Mouse (Mus musculus): ENCODE results near the gene Idh1. TPM values are rescaled to one million over a fixed set of nuclear protein-coding genes. Genes with fewer than 3 reads are reported as not detected.

The Idh1 gene
- polyA plus RNA-seq, 1 experiment from 2014 or later = 295 TPM

DNA sequence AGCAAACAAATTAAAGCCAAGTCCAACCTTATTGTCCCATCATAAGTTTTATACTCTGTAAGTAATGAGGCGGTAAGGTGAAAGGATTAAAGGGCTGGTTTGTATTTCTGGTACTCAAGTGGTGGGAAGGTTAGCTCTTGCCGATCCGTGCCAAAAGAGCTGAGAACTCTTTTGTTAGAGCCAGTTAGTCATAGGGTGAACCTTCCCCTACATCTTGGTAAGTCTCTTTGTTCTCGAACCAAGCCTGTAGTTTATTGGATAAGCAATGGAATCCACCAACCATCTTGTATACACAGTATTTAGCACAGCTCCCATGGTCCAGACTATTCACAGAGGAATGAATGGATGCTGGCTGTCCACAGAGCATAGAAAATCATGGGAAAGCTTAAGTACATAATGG is 14.7 kb downstream of the Idh1 start:
- H3K27ac ChIP-seq (replicated peaks) = no peak overlapping the region
- peaks cover 83% of the 10 kb centered on the region for H3K36me3 ChIP-seq
- H3K4me1 ChIP-seq = peaks cover 17% of the 10 kb centered on the region
- H3K27me3 ChIP-seq (ENCODE audit: low read depth, poor library complexity, severe bottlenecking) = no peaks in the 10 kb centered on the region
- 77% methylated on average over 4 of the region's 4 CpGs for WGBS
- no peak for DNase-seq (ENCODE audit: low spot score)
- no peak overlapping the region for H3K4me3 ChIP-seq
- no peaks in the 10 kb centered on the region for H3K9me3 ChIP-seq (replicated peaks)

GRCm38 (mm10) chr1:65169947-65170346 is 16.4 kb downstream of the Idh1 start:
- Histone ChIP-seq H3K36me3 (peaks cover 99% of the 10 kb centered on the region), H3K9me3 (replicated peaks) (no peaks in the 10 kb centered on the region), H3K4me3 (no peak overlapping the region), H3K27ac (replicated peaks) (no peak overlapping the region), H3K4me1 (peaks cover 11% of the 10 kb centered on the region), H3K27me3 (ENCODE audit: low read depth, poor library complexity, severe bottlenecking) (no peaks in the 10 kb centered on the region)
- WGBS = 91% methylated on average over 5 of the region's 5 CpGs
- DNase-seq (ENCODE audit: low spot score) = no peak

- Histone ChIP-seq H3K27me3 (ENCODE audit: low read depth, poor library complexity, severe bottlenecking) (no peaks in the 10 kb centered on the region), H3K4me1 (peaks cover 11% of the 10 kb centered on the region), H3K36me3 (peaks cover 100% of the 10 kb centered on the region), H3K4me3 (no peak overlapping the region), H3K9me3 (replicated peaks) (no peaks in the 10 kb centered on the region), H3K27ac (replicated peaks) (no peak overlapping the region)
- DNase-seq (ENCODE audit: low spot score) = no peak
- whole genome bisulfite sequencing = 96% methylated on average over 7 of the region's 7 CpGs
Measured at GRCm38 (mm10) chr1:65169536-65169935, 16.8 kb downstream of the Idh1 start.

GRCm38 (mm10) chr1:65167496-65167895 is 18.8 kb downstream of the Idh1 start:
- Histone ChIP-seq H3K4me3 (no peak overlapping the region), H3K4me1 (peaks cover 8% of the 10 kb centered on the region), H3K27ac (replicated peaks) (no peak overlapping the region), H3K36me3 (peaks cover 99% of the 10 kb centered on the region), H3K27me3 (ENCODE audit: low read depth, poor library complexity, severe bottlenecking) (no peaks in the 10 kb centered on the region), H3K9me3 (replicated peaks) (no peaks in the 10 kb centered on the region)
- no peak for DNase-seq (ENCODE audit: low spot score)
- WGBS = 93% methylated on average over 1 of the region's 1 CpGs

- no peaks in the 10 kb centered on the region for H3K4me1 ChIP-seq
- WGBS = 96% methylated on average over 1 of the region's 1 CpGs
- H3K36me3 ChIP-seq = peaks cover 98% of the 10 kb centered on the region
Measured at GRCm38 (mm10) chr1:65162210-65162609, 24.1 kb downstream of the Idh1 start.

DNA sequence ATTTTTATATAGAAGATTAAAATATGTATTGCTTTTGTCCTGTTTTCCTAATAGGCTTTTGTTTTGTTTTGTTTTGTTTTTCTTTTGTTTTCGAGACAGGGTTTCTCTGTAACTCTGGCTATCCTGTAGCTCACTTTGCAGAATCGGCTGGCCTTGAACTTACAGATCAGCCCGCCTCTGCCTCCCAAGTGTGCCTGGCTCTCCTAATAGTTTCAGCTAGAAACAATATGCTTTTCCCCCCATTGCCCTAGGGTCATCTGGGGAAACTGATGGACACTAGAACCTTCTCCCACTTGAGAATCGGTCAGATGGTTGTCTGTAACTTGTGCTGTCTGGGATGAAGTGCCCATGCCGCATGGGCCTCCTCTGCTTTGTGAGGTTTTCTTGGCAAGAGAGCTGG is 30.2 kb downstream of the Idh1 start:
- Histone ChIP-seq H3K4me3 (no peak overlapping the region), H3K27me3 (ENCODE audit: low read depth, poor library complexity, severe bottlenecking) (no peaks in the 10 kb centered on the region), H3K4me1 (no peaks in the 10 kb centered on the region), H3K36me3 (peaks cover 48% of the 10 kb centered on the region), H3K9me3 (replicated peaks) (no peaks in the 10 kb centered on the region), H3K27ac (replicated peaks) (no peak overlapping the region)
- DNase-seq (ENCODE audit: low spot score) = no peak
- WGBS = 93% methylated on average over 5 of the region's 5 CpGs

More at GRCm38 (mm10) chr1:65162210-65162609, 24.1 kb downstream of the Idh1 start:
- no peaks in the 10 kb centered on the region for H3K9me3 ChIP-seq (replicated peaks)
- no peak overlapping the region for H3K27ac ChIP-seq (replicated peaks)
- H3K27me3 ChIP-seq (ENCODE audit: low read depth, poor library complexity, severe bottlenecking) = no peaks in the 10 kb centered on the region
- no peak overlapping the region for H3K4me3 ChIP-seq
- no peak for DNase-seq (ENCODE audit: low spot score)

DNA sequence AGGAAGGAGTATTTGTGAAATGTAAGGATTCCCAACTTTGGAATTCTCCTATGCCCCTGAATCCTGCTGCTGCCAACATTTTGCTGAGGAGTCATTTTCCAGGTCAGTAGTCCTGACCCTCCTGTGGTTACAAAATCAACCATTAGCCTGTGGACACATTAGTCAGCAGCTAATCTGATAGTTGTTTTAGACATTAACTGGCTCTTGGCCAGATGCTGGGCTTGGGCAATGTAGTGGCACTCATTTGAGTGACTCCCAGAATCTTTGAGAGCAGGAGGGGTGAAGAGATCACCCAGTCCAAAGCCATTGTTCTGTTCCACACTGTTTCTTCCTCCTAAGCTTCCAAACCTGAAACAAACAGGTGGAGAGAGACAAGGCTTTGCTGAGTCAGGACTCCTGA is 31.5 kb downstream of the Idh1 start:
- H3K27ac ChIP-seq (replicated peaks) = no peak overlapping the region
- H3K4me1 ChIP-seq = no peaks in the 10 kb centered on the region
- H3K27me3 ChIP-seq (ENCODE audit: low read depth, poor library complexity, severe bottlenecking) = no peaks in the 10 kb centered on the region
- no peaks in the 10 kb centered on the region for H3K9me3 ChIP-seq (replicated peaks)
- H3K4me3 ChIP-seq = no peak overlapping the region
- peaks cover 35% of the 10 kb centered on the region for H3K36me3 ChIP-seq
- no peak for DNase-seq (ENCODE audit: low spot score)

DNA sequence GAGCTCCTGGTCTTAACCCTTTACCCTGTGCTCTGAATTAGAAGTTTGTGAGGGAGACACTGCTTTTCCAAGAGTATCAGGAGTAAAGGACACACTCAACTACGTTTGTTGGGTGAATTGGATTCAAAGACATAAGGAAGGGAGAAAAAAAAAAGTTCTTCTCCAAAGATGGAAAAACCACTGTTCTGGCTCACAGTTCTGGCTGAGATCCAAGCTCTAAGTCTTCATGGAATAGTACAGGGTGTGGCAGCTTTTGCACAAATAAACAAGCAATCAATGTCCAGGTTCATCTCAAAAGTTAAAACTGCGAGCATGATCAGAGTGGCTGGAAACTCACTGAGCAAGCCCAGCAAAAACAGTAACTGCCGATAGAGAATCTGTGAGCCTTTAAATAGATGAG is 38.3 kb downstream of the Idh1 start:
- H3K27me3 ChIP-seq (ENCODE audit: low read depth, poor library complexity, severe bottlenecking) = no peaks in the 10 kb centered on the region
- H3K4me3 ChIP-seq = no peak overlapping the region
- no peaks in the 10 kb centered on the region for H3K4me1 ChIP-seq
- H3K9me3 ChIP-seq (replicated peaks) = no peaks in the 10 kb centered on the region
- WGBS = 90% methylated on average over 3 of the region's 3 CpGs
- no peak overlapping the region for H3K27ac ChIP-seq (replicated peaks)
- no peak for DNase-seq (ENCODE audit: low spot score)
- H3K36me3 ChIP-seq = no peaks in the 10 kb centered on the region

GRCm38 (mm10) chr1:65147326-65147725 is 39.0 kb downstream of the Idh1 start:
- Histone ChIP-seq H3K4me3 (no peak overlapping the region), H3K4me1 (no peaks in the 10 kb centered on the region), H3K27me3 (ENCODE audit: low read depth, poor library complexity, severe bottlenecking) (no peaks in the 10 kb centered on the region), H3K9me3 (replicated peaks) (no peaks in the 10 kb centered on the region), H3K36me3 (no peaks in the 10 kb centered on the region), H3K27ac (replicated peaks) (no peak overlapping the region)
- DNase-seq (ENCODE audit: low spot score) = no peak
- 95% methylated on average over 5 of the region's 5 CpGs for WGBS

DNA sequence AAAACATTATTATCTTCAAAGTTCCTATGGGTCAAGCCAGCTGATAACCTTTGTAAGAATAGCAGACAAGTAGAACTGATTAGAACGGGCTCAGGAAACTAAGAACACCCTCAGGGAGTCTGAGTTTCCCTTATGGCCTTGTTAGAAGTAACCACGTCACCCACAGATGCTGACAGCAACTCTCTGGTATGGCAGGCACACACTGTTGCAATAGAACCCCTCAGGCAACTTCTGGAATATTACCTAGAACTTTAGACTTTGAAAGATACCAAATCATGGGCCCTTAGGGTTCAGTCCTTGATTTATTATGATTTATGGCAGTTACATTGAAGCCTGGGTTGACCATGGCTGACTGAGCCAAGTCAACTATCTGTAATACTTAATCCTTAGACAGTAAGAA is 39.7 kb downstream of the Idh1 start:
- Histone ChIP-seq H3K4me3 (no peak overlapping the region), H3K9me3 (replicated peaks) (no peaks in the 10 kb centered on the region), H3K36me3 (no peaks in the 10 kb centered on the region), H3K27ac (replicated peaks) (no peak overlapping the region), H3K4me1 (no peaks in the 10 kb centered on the region), H3K27me3 (ENCODE audit: low read depth, poor library complexity, severe bottlenecking) (no peaks in the 10 kb centered on the region)
- DNase-seq (ENCODE audit: low spot score) = no peak
- WGBS = 74% methylated on average over 2 of the region's 2 CpGs

GRCm38 (mm10) chr1:65144783-65145182 is 41.5 kb downstream of the Idh1 start:
- Histone ChIP-seq H3K4me1 (no peaks in the 10 kb centered on the region), H3K4me3 (no peak overlapping the region), H3K9me3 (replicated peaks) (no peaks in the 10 kb centered on the region), H3K27me3 (ENCODE audit: low read depth, poor library complexity, severe bottlenecking) (no peaks in the 10 kb centered on the region), H3K27ac (replicated peaks) (no peak overlapping the region), H3K36me3 (no peaks in the 10 kb centered on the region)
- DNase-seq (ENCODE audit: low spot score) = no peak
- WGBS = 93% methylated on average over 2 of the region's 2 CpGs

DNA sequence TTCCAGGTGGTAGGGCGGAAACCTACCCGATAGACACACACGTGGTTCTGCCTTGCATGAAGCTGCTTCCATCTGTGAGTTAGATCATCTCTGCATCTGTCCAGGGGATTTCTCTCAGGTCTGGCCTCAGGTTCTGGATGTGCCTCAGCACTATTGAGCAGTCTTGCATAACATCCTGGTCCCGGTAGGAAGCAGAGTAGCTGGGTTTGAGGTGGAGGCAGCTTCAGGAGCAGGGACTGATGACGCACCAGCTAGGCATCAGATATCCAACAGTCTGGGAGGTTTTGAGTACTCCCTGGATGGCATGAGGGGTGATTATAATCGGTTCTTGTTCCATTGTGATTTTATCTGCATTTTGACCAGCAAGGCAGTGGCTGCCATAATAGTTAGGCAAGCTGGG is 48.7 kb downstream of the Idh1 start:
- Histone ChIP-seq H3K9me3 (replicated peaks) (no peaks in the 10 kb centered on the region), H3K27ac (replicated peaks) (no peak overlapping the region), H3K36me3 (no peaks in the 10 kb centered on the region), H3K4me3 (no peak overlapping the region), H3K4me1 (no peaks in the 10 kb centered on the region), H3K27me3 (ENCODE audit: low read depth, poor library complexity, severe bottlenecking) (no peaks in the 10 kb centered on the region)
- no peak for DNase-seq (ENCODE audit: low spot score)
- WGBS = 93% methylated on average over 6 of the region's 6 CpGs

DNA sequence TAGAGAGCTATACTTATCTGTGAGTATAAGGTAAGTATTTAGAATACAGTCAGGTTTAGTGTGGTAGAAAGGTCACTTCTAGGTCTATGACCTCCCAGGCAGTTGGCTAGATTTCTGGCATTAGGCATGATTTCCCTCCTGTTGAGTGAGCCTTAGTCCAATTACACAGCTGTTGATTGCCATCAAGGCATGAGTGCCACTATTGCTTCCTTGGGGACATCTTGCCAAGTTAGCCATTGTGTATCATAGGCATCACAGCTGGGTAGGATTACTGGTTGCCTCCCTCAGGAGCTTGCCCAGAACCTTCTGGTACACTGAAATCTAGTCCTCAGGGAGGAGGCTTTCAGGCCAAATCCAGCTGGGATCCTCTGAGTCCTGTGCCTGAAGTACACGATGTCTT is 53.5 kb downstream of the Idh1 start:
- Histone ChIP-seq H3K27me3 (ENCODE audit: low read depth, poor library complexity, severe bottlenecking) (no peaks in the 10 kb centered on the region), H3K4me3 (no peak overlapping the region), H3K9me3 (replicated peaks) (no peaks in the 10 kb centered on the region), H3K36me3 (no peaks in the 10 kb centered on the region), H3K4me1 (no peaks in the 10 kb centered on the region), H3K27ac (replicated peaks) (no peak overlapping the region)
- 76% methylated on average over 1 of the region's 1 CpGs for WGBS
- DNase-seq (ENCODE audit: low spot score) = no peak

DNA sequence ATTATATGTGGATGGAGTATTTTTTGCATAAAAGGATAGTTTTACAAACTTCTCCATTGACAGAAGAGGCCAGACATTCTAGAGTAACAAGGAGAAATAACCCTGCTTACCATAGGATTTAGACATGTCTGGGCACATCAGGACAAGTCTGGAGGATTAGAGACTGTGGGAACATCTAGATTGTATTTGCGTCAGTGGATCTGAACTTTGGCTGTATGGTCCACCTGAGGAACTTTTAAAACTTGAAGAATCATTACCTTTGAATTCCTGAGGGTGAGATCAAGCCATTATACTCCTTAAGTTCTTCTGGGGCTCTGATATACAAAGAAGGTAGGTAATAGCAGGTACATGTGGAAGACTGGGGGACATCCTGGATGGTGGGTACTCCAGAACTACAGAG is 54.6 kb downstream of the Idh1 start:
- Histone ChIP-seq H3K4me3 (no peak overlapping the region), H3K27me3 (ENCODE audit: low read depth, poor library complexity, severe bottlenecking) (no peaks in the 10 kb centered on the region), H3K36me3 (no peaks in the 10 kb centered on the region), H3K9me3 (replicated peaks) (no peaks in the 10 kb centered on the region), H3K27ac (replicated peaks) (no peak overlapping the region), H3K4me1 (no peaks in the 10 kb centered on the region)
- WGBS = 87% methylated on average over 1 of the region's 1 CpGs
- DNase-seq (ENCODE audit: low spot score) = no peak

Data from midbrain, embryonic 10.5 days (tissue).